Mouse (Mus musculus): ENCODE data around the gene Pla2g7.

DNA sequence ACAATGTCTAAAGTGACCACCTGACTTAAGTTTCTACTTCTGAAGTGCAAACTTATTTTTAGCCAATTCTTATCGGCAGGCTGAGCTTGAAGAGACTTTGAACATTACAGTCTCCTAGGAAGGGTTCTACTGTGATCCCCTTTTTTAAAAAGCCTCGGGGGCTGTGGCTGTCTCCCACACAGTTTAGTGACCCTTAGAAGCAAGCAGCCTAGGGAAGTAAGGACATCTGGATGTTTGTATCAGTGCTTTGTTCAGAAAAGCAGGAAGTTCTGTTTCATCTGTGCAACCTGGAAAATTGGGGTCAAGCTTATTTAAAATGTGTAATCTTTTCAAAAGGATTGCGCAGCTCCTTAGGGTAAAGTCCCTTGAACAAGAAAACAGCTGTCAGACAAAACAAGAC, 12.6 kb downstream of the Pla2g7 start:
- TF ChIP-seq CTCF (IDR thresholded peaks at IDR 0.05; ENCODE audit: low read depth) (no peak), EP300 (IDR thresholded peaks at IDR 0.05; ENCODE audit: low read depth) (no peak)
